Mouse (Mus musculus): ENCODE measurements at regions not wholly inside any gene's neighbourhood (a gene's known extent, or its start where the extent isn't known, plus 50 kb on each side); places are given as distances from the start of the nearest gene placed in this dataset.

DNA sequence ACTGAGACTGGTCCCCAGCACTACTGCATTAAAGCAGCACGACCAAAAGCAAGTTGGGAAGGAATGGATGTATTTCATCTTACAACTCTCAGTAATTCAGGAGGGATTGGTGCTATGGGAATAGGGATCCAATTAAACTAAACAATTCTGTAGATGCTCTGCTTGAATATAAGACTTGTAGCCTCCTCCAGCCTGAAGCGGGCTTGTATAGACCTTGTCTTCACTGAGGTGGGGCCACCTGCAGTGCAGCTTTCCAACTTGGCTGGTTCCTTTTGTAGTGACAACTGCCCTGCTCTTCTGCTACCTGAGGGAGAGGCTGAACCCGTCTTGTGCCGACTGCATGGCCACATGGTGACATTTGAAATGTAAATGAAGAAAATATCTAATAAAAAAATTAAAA lies 353.1 kb upstream of the Ccdc54 start:
- TF ChIP-seq CTCF (IDR thresholded peaks at IDR 0.05; ENCODE audit: insufficient read depth, low read length): no peak
- no peak for TF ChIP-seq POLR2A (IDR thresholded peaks at IDR 0.05; ENCODE audit: borderline replicate concordance, extremely low read depth, low read depth, low read length)

Data from lung, adult 2 months (tissue).